Mouse (Mus musculus) embryo, embryonic 10.5 days (tissue): ENCODE measurements around the gene Arl15.

Experiments used
- DNase-seq: peaks from one replicate; pipeline ENCODE4 v3.0.0-alpha.2; 2015; ENCODE audit warnings: low spot score

Gene Arl15

DNA sequence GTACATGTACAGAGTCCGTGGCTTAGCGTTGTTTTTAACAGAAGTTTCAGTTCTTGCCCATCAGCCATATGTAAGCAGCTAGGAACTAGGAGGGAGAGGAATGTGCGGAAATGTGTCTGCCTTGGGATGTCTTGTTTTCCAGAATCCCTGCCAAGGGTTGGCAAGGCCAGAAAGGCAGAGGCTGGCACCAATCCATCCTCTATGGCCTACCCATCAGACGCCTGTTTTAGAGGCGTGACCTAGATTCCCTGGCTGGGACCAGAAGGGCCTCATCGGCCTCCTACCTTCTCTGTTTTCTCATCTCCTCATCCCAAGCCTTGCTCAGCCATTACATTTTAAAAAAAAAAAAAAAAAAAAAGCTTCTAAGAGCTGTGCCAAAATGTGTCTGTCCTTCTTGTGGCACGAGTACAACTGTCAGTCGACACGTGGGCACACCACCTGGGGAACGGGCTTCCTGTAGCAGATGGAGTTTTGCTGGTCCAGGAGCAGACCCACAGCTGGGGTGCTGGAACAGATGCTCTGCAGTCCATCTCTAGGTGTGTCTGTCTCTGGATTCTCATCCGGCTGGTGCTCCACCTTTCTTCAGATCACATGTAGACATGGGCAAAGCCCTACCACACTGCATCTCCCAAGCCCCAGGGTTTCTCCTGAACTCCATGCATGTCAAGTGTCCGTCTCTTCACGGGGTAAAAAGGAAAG lies 192.7 kb downstream of the Arl15 start:
- DNase-seq = no peak

DNA sequence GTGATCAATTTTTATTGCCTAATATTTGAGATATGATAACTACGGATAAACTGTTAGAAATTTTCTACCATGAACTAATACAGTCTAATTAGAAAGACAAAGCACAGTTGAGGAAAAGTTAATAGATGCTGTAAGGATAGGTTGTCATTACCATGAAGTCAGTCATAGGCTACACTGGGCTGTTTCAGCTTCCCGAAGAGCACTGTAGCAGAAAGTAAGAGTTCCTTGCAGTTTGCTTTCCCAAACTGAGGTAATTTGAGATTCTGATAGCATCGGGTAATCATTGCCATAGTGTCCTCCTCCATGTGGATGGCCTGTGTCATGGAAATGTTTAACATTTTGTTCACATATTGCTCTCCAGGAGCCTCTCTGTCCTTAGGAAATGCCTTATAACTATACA lies 195.9 kb downstream of the Arl15 start:
- no peak for DNase-seq

DNA sequence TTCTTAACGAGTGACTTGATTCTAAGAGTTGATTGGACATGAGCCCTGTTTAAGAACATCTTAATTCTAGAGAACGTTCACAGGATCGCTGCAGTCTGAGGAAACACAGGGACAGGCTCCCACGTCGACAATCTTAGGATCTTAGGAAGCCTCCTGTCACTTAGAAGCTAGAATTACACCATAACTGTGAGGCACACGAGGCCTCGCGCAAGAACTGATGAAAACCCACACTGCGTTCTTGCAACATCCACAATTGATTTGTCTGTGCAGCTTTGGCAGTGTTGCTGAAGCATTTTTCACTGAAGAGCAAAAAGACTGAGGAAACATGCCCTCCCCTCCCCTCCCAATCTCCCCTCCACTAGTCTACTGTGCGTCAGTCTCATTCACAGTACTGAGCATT lies 196.4 kb downstream of the Arl15 start:
- no peak for DNase-seq

DNA sequence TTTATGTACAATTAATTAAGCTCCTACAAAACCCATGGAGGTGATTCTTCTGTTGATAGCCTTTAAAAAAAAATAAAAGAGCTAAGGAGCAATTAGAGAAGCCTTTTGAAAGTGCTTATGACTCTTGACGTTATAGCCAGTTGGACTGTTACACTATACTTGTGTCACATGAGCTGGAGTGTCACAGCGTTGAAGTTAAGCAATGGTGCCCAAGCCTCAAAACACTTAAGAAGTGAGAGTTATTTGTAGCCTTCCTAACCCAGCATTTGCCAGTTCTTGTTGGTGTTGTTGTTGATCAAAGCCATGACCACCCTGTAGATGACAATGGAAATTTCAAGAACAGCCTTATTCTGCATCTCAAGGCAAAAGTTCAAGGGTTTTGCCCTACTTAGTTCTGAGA lies 198.8 kb downstream of the Arl15 start:
- no peak for DNase-seq

DNA sequence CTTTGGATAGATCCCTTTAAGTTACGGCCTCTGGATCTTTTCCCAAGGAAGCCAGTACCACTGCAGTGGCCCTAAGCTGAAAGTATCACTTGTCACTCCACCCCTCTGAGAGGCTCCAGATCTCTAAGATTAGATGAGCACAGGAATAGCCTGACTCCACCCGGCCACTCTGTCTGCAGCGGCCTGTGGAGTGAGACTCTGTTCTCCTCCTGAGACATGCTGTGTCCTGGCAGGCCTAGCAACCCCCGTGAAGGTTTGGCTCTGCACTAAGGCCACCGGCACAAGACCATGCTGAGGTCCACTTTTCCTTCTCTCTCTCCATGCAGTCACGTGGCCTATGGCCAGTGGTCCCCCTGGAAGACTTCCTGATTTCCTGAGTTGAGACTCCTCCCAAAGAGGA lies 200.3 kb downstream of the Arl15 start:
- DNase-seq = no peak

DNA sequence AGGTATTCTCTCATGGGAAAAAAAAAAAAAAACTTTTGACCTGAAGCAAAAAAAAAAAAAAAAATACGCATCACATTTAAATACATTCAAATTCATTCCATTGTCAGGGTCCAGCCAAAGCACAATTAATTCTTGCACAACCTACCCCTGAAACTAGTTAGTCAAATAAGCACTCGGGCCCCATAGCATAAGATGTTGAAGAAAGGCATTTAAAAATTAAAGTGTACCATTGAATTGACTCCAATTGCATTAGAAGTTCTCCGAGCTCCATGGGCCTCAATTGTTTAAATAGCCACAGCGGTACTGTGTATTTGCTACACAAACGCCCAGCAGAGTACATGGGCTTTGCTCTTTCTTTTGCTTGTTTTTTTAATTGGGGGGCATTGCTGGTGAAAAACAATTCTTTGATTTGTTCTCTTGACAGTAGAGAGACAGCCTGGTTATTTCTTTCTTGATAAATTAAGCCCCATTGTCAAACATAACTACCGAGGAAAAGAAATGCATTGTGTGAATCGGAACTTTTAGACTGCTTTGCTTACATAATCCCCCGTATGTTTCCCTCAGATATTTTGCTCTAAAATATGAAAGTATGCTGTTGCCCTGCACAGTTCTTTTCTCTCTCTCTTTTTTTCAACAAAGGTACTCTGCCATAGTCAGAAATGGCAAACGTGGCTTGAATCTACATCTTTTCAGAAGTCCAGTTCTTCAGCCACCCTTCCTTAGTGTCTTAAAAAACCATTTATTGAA lies 201.4 kb downstream of the Arl15 start:
- DNase-seq = no peak

DNA sequence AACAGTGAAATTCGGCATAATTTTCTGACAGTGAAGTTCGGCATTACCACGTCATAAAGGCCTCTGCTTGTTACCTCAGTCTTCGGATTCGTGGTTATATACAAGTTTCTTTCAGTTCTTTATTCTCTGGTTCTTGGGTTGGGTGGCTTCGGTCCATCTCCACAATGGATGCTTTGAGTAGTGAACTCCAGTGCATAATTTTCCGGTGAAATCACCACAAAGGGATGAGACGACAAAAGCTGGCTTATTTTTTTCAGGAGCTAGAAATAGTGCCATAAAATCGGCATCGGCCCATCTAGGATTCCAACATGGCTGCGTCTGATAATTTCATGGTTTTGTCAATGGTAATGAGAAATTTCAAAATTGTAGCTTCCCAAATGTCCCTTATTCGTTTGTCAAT lies 204.5 kb downstream of the Arl15 start:
- DNase-seq = no peak

DNA sequence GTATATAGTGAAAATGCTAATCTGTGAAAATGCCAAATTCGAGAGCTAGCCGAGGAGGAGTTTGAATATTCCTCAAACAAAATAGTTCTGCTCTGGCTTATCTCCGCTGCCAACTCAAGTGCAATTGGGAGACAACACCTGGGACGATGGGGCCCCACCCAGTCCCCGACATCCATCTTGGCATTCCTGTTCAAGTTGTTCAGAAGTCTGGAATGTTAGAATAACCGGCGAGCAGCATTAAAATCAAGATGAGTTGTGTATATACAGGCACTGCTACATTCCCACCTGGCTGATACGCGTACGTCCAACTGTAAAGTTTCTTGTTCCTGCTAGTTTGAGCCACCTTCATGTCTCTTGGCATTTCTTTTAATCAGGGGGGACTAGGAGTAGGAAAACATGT lies 209.2 kb downstream of the Arl15 start:
- no peak for DNase-seq

DNA sequence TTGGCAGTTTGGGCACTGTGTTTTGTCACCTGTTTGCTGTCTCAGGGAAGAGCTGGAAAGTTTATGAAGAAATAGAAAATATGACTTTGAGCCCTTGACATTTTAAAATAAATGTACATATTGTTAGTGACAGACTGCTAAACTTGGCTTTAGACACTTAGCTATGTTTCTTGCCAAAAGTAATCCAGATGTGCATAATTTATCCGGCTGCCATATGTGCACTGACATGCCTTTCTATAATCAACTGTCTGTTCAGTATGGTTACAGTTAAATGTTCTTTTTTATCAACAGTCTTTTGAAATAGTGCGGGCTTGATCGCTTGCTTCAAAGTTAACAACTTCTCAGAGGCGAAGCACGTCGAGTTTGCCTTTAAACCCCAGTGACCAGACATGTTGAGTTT lies 209.9 kb downstream of the Arl15 start:
- no peak for DNase-seq

DNA sequence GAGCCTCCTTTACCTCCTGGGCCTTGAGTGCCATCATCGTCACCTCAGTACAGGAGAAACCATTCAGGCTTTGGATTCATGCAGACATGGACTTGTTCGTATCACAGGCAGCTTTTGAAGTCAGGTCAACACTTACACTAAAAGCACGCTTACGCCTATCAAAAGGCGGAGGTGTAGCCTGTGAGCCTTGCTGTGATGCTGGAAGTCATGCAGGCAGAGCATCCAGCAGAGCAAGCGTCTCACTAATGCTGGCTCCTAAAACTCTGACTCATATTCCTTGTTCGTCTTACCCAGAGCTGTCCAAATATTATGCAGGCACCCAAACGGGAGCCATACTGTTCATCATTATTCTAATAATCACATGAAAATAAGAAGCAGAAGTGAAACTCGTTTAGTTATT lies 215.5 kb downstream of the Arl15 start:
- no peak for DNase-seq

DNA sequence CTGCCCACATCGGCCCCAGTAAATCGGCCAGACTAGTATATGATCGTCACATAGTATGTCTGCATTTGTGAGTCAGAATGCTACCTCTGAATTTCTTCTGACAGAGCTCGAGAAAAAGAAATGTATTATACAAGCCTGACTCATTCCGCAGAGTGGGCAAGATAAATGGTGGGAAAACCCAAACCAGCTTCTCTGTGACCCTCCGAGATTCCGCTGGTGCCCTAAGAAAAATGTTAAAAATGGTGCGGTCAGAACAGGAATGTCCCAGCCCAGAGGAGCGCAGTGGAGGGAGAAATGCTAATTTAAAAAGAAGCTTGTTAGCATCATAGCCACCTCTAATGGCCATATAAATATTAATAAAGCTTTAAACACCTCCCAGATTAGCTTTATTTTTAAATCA lies 216.2 kb downstream of the Arl15 start:
- peak; percentile 10 for DNase-seq

DNA sequence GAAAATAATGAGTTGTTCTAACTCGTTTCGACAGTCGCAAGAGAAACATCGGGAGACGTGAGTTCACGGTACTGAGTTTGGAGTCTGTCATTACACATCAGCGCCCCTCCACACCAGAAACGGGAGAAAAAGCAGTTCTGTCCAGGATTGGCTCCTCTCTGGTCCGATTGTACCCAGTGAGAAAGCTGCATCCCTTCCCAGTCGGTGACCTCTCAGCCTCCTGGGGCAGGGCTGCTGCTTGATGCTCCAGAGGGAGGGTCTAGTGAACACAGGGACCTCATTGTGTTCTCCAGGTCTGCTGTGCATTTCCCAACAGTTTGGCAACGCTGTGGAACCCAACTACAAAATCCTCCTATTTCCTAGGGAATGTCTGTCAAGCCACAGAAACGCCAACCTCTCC lies 216.7 kb downstream of the Arl15 start:
- DNase-seq = peak; percentile 64

DNA sequence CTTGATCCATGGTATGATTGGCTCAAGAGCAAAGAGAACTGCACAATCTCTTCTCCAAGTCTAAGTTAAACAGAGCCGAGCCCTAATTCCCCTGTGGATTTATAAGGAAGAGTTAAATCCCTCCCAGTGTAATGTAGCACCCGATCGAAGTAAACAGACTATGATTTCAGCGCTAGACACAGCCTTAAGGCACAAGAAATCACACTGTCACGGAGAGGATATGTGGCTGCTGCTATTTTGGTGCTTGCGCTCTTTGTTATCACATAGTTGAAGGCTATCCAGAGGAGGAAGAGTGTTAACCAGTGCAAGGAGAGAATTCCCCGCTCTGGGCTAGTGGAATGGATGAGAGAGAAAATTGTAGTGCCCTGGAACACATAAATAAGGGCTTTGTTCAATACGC lies 223.6 kb downstream of the Arl15 start:
- DNase-seq = no peak

DNA sequence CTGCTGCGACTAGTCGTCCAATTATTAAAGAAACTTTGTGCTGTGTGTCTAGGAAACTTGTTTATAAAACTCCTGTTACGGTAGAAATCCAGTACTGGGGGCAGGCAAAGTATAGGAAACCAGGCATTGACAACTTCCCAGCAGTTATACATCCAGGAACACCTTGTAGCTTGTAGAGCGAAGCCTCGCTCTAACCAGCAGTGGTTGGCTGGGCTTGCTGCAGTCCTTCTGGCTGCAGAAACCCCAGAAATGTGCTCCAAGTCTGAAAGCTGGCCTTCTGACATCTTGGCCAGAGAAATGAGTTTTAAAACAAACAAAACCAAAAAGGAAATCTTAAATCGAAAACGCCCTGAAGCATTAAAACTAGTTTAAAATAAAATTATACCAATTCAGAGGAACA lies 229.2 kb downstream of the Arl15 start:
- DNase-seq = no peak

DNA sequence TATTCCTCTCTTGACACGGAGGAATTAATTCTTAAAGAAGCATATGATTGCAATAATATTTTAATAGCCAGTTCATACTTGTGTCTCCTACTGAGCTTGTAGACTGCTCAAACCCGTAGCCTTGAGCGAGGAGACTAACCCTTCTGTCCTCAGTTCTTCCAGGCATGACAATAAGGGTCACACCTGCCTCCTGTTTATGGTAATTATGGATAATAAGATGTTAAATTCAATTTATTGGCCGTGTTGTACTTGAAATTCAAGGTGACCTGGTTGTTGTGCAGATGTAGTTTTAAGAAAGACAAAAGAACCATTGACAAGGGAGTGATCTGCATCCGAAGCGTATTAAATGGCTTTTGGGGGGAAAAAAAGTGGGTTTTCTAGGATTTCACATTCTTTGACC lies 232.0 kb downstream of the Arl15 start:
- no peak for DNase-seq

DNA sequence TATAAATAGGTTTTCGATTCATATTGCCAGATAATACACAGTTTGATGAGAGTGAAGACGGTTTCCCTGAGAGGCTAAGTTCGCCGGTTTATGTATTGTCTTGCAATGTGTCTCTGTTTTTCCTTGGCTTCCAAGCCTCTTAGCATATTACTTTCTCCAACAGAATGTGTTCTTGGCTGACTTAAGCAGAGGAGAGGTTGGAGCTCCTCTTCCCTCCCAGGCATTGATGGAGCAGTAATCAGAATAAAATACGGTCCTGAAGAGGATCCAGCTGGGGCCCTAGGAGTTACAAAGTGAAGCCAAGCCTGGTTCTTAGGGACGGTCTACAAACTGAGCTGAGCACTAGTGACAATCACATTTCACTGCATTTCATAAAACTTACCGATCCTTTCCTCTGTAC lies 232.4 kb downstream of the Arl15 start:
- DNase-seq = no peak

DNA sequence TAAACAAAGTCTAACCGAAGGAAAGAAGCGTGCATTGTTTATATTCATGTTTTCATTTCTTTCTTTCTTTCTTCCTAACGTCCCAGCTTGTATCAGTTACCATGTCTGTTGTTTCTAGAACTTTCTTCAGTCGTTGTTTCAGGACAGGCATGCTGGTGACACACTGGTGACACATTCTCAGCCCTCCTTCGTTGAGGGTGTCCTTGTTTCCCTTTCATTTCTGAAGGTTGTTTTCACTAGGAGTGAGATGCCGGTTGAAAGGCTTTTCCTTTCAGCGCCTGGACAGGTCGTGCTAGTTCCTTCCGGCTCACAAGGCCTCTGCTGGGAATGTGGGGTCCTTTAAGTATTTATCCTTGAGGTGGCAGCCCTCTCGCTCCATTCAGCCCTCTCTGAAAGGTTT lies 253.8 kb downstream of the Arl15 start:
- DNase-seq = peak; percentile 21

DNA sequence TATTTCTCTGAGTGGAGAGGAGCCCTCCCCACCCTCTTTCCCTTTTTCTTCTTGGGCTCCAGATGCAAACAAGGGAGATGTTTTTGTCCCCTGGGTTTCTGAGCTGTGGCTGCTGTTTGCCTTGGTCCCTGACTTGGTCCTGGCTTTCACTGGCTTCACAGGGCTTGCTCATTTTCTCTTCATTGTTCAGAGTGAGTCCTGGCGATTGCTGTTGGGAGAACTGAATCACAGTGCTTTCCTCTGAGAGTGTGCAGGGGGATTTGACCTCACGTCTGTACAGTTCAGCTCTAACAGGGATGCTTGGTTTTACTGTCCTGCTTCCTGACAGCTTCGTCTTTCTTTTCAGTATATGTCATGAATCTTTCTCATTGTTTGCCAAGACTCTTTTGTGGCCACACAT lies 254.4 kb downstream of the Arl15 start:
- no peak for DNase-seq

DNA sequence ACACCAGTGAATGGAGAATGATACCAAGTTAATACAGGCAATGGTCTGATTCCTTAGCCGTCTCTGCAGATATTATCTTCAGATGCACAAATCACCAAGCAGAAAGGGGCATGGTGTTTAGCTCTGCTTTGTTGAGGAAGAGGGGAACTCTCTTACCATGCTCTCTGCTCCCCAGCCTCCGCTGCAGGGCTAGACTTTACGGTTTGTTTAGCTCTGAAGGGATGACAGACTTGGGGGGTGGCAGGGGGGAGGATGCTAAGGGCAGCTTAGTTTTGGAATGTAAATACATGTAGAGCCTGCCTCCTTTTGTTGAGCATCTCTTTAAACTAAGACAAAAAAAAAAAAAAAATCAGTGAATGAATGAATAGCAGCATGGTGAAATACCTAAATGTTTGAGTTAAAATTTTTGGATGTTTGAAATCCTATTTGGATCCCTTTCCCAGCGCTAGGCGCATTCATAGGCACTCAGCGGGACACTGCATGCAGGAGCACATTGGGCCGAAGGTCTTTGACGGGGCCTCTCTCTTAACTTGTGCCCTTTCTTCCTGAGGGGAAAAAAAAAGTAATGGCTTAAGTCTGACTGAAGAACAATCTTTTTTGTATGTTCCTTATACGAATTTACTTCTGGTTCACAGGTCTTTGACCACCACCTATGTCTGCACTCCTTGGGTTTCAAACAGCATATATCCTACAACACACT lies 257.0 kb downstream of the Arl15 start:
- peak; percentile 57 for DNase-seq

DNA sequence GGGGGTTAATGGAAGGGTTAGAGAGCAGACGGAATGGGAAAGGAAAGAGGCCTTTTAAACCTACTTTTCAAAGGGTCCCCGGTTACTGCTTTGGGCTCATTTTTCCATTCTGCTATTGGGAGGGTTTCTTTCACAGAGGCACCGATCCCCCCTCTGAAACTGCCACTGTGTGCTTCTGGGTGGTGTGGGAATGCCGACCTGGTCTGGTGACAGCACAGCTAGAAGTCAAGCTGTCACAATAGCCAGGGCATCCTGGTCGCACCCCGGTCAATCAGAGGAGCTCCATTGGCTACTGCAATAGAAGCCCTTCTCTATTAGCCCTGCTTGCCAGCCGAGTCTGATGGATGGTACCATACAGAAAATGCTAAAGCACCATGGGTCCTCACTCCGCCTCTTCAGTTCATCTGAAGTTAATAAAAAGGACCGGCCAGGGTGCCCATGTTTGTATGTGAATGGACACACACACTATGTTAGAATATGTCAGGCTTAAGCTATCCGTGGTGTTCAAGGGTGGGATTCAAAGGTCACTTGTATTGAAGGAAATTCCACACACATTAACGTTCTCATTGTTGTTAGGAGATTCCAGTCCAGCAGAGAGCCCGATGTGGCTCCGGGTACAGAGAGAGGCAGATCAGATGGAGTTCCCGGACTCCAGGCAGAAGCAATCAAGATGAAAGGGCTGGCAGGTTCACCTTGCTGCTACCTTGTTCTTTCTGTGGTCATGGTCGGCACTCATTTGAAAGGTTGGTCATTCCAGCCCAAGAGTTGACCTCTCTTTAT lies 258.3 kb downstream of the Arl15 start:
- DNase-seq = peak; percentile 70

DNA sequence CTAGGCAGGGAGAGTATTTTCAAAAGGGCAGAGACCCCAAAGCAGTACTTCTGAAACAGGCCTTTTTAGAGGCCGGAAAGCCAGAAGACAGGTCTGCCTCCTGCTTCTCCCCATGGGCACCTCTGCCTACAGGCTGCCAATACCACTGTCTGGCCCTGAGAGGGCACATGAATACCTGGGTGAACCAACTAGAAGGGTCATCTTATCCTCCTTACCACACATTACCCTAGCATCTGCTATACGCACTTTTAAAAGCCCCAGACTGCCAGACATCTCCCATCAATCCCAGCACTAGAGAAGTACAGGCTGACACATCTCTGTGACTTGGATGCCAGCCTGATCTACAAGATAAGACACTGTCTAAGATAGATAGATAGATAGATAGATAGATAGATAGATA lies 259.0 kb downstream of the Arl15 start:
- no peak for DNase-seq

DNA sequence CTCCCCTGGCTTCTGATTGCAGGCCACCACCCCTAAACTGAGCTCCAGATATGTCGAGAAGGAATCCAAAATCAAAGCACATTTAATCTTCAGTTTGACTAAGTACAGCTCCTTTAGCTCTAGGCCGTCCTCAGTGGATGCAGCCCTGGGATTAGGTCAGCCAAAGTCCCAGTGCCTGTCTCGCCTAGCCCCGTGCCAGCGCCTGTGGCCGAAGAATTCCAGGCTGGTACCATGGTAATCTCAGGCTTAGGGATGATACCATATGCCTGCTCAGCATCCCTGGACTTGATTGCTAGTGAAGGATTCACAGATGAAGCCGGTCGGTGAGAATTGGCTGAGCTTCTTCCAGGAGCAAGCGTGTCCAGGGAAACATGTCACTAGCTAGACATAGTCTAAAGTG lies 261.4 kb downstream of the Arl15 start:
- no peak for DNase-seq

DNA sequence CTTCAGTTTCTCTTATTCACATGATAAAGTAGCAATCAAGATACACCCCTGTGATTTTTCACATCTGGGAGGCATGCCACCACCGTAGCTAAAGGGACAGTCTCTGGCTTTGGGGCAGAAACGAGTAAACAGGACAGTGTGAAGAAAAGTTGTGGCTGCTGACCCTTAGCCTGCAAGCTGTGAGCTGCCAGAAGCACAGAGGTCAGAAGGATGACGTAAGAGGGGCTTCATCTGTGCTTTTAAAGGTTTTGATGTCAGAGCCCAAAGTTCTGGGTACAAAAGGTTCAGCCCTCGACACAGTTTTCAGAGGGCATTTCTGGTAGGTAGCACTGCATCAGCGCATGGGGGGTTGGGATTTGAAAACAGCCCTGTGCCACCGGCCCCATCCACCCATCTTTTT lies 266.0 kb downstream of the Arl15 start:
- DNase-seq = no peak
